Mouse (Mus musculus) CH12.LX (cell line): Measurements from ENCODE around the gene Slco4a1. TPM values are rescaled to one million over a fixed set of nuclear protein-coding genes. Genes with fewer than 3 reads are reported as not detected.

Experiments
- DNase-seq: peaks from one replicate; pipeline ENCODE4 v3.0.0-alpha.2; 2013; ENCODE audit errors: extremely low read depth
- H3K27ac ChIP-seq: 2 replicates; pipeline ENCODE4 v1.5.1; 2012; ENCODE audit warnings: low read depth, mild to moderate bottlenecking, control low read depth, moderate library complexity; ENCODE audit not compliant: insufficient read depth
- H3K27me3 ChIP-seq: replicated peaks from 2 replicates; pipeline ENCODE3; 2012; ENCODE audit warnings: inconsistent platforms
- H3K36me3 ChIP-seq, 2 experiments: replicated peaks in 1 of 2; 2 replicates each; pipeline versions ENCODE3 to v1.6.1; 2012; ENCODE audit warnings: inconsistent platforms in 1 of 2, low read length in 1 of 2, mild to moderate bottlenecking in 1 of 2, mixed read lengths in 1 of 2, moderate library complexity in 1 of 2; ENCODE audit not compliant: control insufficient read depth in 1 of 2, insufficient read depth in 1 of 2
- H3K4me1 ChIP-seq, 2 experiments: 2 replicates each; pipeline ENCODE4 v1.6.1; 2012; ENCODE audit warnings: inconsistent platforms in 1 of 2, moderate library complexity in 1 of 2; ENCODE audit not compliant: insufficient read depth in 2 of 2, control insufficient read depth in 1 of 2
- H3K4me2 ChIP-seq: 2 replicates; pipeline ENCODE4 v1.6.1; 2012; ENCODE audit warnings: low read depth, mild to moderate bottlenecking, control low read depth; ENCODE audit not compliant: poor library complexity, insufficient read depth, severe bottlenecking
- H3K4me3 ChIP-seq, 3 experiments: fragments of 150-350 bp in 1 of 3; sonication (generic) in 1 of 3; replicated peaks in 1 of 3; 2 replicates each; pipeline versions ENCODE3 to v1.5.1; 2011 to 2012; ENCODE audit warnings: low read depth in 2 of 3, low read length in 2 of 3, mild to moderate bottlenecking in 2 of 3, moderate library complexity in 2 of 3, control low read depth in 1 of 3, improper control_type of control experiment in 1 of 3, inconsistent platforms in 1 of 3, mixed read lengths in 1 of 3; ENCODE audit not compliant: poor library complexity in 1 of 3
- H3K79me2 ChIP-seq: replicated peaks from 2 replicates; pipeline ENCODE4 v1.6.1; 2012; ENCODE audit warnings: mild to moderate bottlenecking, moderate library complexity; ENCODE audit not compliant: control insufficient read depth, poor library complexity, insufficient read depth, severe bottlenecking; ENCODE audit errors: extremely low read depth
- H3K9ac ChIP-seq: 2 replicates; pipeline ENCODE4 v1.6.1; 2012; ENCODE audit warnings: low read depth, mild to moderate bottlenecking, control low read depth, moderate library complexity; ENCODE audit not compliant: insufficient read depth
- H3K9me3 ChIP-seq: replicated peaks from 2 replicates; pipeline ENCODE3; 2012; ENCODE audit warnings: low read length, inconsistent platforms, mixed read lengths
- CHD1 ChIP-seq: IDR thresholded peaks from 2 replicates; pipeline ENCODE4 v1.6.1; 2012; ENCODE audit warnings: low read depth, low read length, improper control_type of control experiment, inconsistent platforms
- E2F4 ChIP-seq: IDR thresholded peaks from 2 replicates; pipeline ENCODE4 v1.6.1; 2011; ENCODE audit warnings: low read depth, low read length, improper control_type of control experiment; ENCODE audit not compliant: insufficient replicate concordance
- EP300 ChIP-seq: IDR thresholded peaks from 2 replicates; pipeline ENCODE4 v1.6.1; 2011; ENCODE audit warnings: low read length, improper control_type of control experiment
- ETS1 ChIP-seq: conservative IDR thresholded peaks from 2 replicates; pipeline ENCODE4 v1.6.1; 2012; ENCODE audit warnings: low read depth, mild to moderate bottlenecking, inconsistent platforms, low read length, improper control_type of control experiment, moderate library complexity
- IRF4 ChIP-seq: IDR thresholded peaks from 2 replicates; pipeline ENCODE4 v1.6.1; 2014; ENCODE audit warnings: low read depth, mild to moderate bottlenecking, inconsistent platforms, low read length, improper control_type of control experiment
- JUN ChIP-seq: IDR thresholded peaks from 2 replicates; pipeline ENCODE4 v1.6.1; 2011; ENCODE audit warnings: low read depth, mild to moderate bottlenecking, low read length, improper control_type of control experiment, moderate library complexity; ENCODE audit not compliant: insufficient read depth
- JUND ChIP-seq: conservative IDR thresholded peaks from 2 replicates; pipeline ENCODE4 v1.6.1; 2011; ENCODE audit warnings: low read depth, low read length, improper control_type of control experiment
- KAT2A ChIP-seq: IDR thresholded peaks from 2 replicates; pipeline ENCODE4 v1.6.1; 2012; ENCODE audit warnings: low read length, improper control_type of control experiment, inconsistent platforms; ENCODE audit not compliant: insufficient replicate concordance
- MAX ChIP-seq: IDR thresholded peaks from 2 replicates; pipeline ENCODE4 v1.6.1; 2011; ENCODE audit warnings: low read length, improper control_type of control experiment
- MEF2A ChIP-seq: IDR thresholded peaks from 2 replicates; pipeline ENCODE4 v1.6.1; 2014; ENCODE audit warnings: low read depth, mild to moderate bottlenecking, inconsistent platforms, low read length, improper control_type of control experiment, borderline replicate concordance
- MYC ChIP-seq: IDR thresholded peaks from 2 replicates; pipeline ENCODE4 v1.6.1; 2011; ENCODE audit warnings: low read depth, mild to moderate bottlenecking, improper control_type of control experiment, low read length
- PAX5 ChIP-seq: IDR thresholded peaks from 2 replicates; pipeline ENCODE4 v1.6.1; 2012; ENCODE audit warnings: low read length, inconsistent platforms, mixed read lengths
- POLR2A ChIP-seq: IDR thresholded peaks from 2 replicates; pipeline ENCODE4 v1.6.1; 2011; ENCODE audit warnings: low read depth, mild to moderate bottlenecking, improper control_type of control experiment, low read length
- POLR2AphosphoS2 ChIP-seq: IDR thresholded peaks from 2 replicates; pipeline ENCODE4 v1.6.1; 2011; ENCODE audit warnings: low read depth, low read length, improper control_type of control experiment
- RCOR1 ChIP-seq: conservative IDR thresholded peaks from 2 replicates; pipeline ENCODE4 v1.6.1; 2012; ENCODE audit warnings: low read depth, mild to moderate bottlenecking, inconsistent platforms, low read length, improper control_type of control experiment
- TCF12 ChIP-seq: IDR thresholded peaks from 2 replicates; pipeline ENCODE4 v1.6.1; 2014; ENCODE audit warnings: low read depth, mild to moderate bottlenecking, inconsistent platforms, low read length, improper control_type of control experiment
- USF1 ChIP-seq: IDR thresholded peaks from 2 replicates; pipeline ENCODE4 v1.6.1; 2014; ENCODE audit warnings: low read depth, mild to moderate bottlenecking, inconsistent platforms, low read length, improper control_type of control experiment
- ZC3H11A ChIP-seq: IDR thresholded peaks from 2 replicates; pipeline ENCODE4 v1.6.1; 2012; ENCODE audit warnings: low read depth, mild to moderate bottlenecking, inconsistent platforms, low read length, improper control_type of control experiment
- ZKSCAN1 ChIP-seq: IDR thresholded peaks from 2 replicates; pipeline ENCODE4 v1.6.1; 2012; ENCODE audit warnings: low read depth, inconsistent platforms, low read length, improper control_type of control experiment, borderline replicate concordance
- dilution Hi-C: fragments of 300-500 bp; cut with MboI; formaldehyde crosslinking; loops from 2 replicates; pipeline ENCODE4 v1.14.3; 2020; ENCODE audit warnings: low sequenced_read_pairs; ENCODE audit not compliant: extremely low pct_unique_long_range_greater_than_20kb, extremely low pct_ligation_motif_present
- in situ Hi-C: fragments of 300-500 bp; cut with MboI; formaldehyde crosslinking; loops from 3 replicates; pipeline ENCODE4 v1.14.3; 2019; ENCODE audit warnings: low sequenced_read_pairs, low pct_ligation_motif_present, low pct_unique_long_range_greater_than_20kb, mixed read lengths
- polyA plus RNA-seq: library from polyadenylated mRNA; unstranded; fragments of >175 nt; gene quantifications from 2 replicates; pipeline ENCODE4 v1.2.1, GENCODE M21; 2012; ENCODE audit warnings: low read depth; ENCODE audit not compliant: insufficient read length
- total RNA-seq, 2 experiments: library from RNA; depleted of rRNA; stranded (reverse); fragments of 300-350 nt in 1 of 2; fragments of >200 nt in 1 of 2; gene quantifications; 2 replicates each; pipeline ENCODE4 v1.2.3; 2012 to 2014

Gene Slco4a1
- total and polyA plus RNA-seq, 3 experiments, result 1.9 to 5.4 (median 3.9) TPM

- dilution Hi-C loops (no loop called here), in situ Hi-C loops (loop anchor here (25.0 kb wide), 1 partner anchor 305 kb away; no protein-coding TSS in a partner anchor)
- no peak overlapping the region for H3K9ac ChIP-seq
- no peak overlapping the region for H3K27ac ChIP-seq
- no peak for TF ChIP-seq CHD1
- TF ChIP-seq MAX, result no peak
- no peak for TF ChIP-seq JUN
- TF ChIP-seq ZC3H11A, result no peak
- TF ChIP-seq MEF2A, result no peak
- TF ChIP-seq ETS1, result no peak
- TF ChIP-seq E2F4, result no peak
- peaks cover 1% of the 10 kb centered on the region for H3K27me3 ChIP-seq
- H3K4me3 ChIP-seq, result no peak overlapping the region
- peaks cover 0 to 18% of the 10 kb centered on the region in 2 experiments for H3K36me3 ChIP-seq
- H3K79me2 ChIP-seq, result no peaks in the 10 kb centered on the region
- peaks cover 8 to 45% of the 10 kb centered on the region in 2 experiments for H3K4me1 ChIP-seq
- no peak overlapping the region for H3K4me2 ChIP-seq
- DNase-seq, result no peak
- H3K9me3 ChIP-seq, result no peaks in the 10 kb centered on the region
Measured at GRCm38 (mm10) chr2:180457680-180458079, 1.6 kb downstream of the Slco4a1 start.

- Histone ChIP-seq H3K4me3 (no peak overlapping the region), H3K36me3 (peaks cover 7 to 32% of the 10 kb centered on the region in 2 experiments), H3K79me2 (no peaks in the 10 kb centered on the region), H3K4me2 (no peak overlapping the region), H3K27me3 (peaks cover 1% of the 10 kb centered on the region), H3K9ac (no peak overlapping the region), H3K27ac (no peak overlapping the region), H3K9me3 (no peaks in the 10 kb centered on the region), H3K4me1 (peaks cover 4 to 33% of the 10 kb centered on the region in 2 experiments)
- dilution Hi-C loops, result no loop called here
- TF ChIP-seq KAT2A (no peak), ZKSCAN1 (no peak), JUND (no peak), ZC3H11A (no peak), MYC (no peak), POLR2AphosphoS2 (no peak), ETS1 (no peak), POLR2A (no peak), CHD1 (no peak), EP300 (no peak), IRF4 (no peak), TCF12 (no peak), PAX5 (no peak), USF1 (no peak), RCOR1 (no peak), JUN (no peak), MAX (no peak)
- in situ Hi-C loops, result loop anchor here (25.0 kb wide), 1 partner anchor 303 kb away; no protein-coding TSS in a partner anchor
- DNase-seq, result no peak
Measured at GRCm38 (mm10) chr2:180459437-180459836, 3.4 kb downstream of the Slco4a1 start.
